Mouse (Mus musculus) T-helper 17 cell (primary cell): Measurements from ENCODE around the gene Chchd1.

Experiments used
- in situ Hi-C, 2 experiments: fragments of 300-600 bp; cut with MboI, MseI; formaldehyde crosslinking; loops; 1 replicate in 1 of 2; 2 replicates in 1 of 2; pipeline ENCODE4 v1.15.1; 2025; ENCODE audit warnings: high pct_unique_total_duplicates in 2 of 2

Chchd1 gene

GRCm38 (mm10) chr14:20702741-20703381, at the start of gene Chchd1:
Gene Chchd1, plus strand, starts transcription at chr14:20703006.
- in situ Hi-C loops: no loop called here

GRCm38 (mm10) chr14:20654690-20655421, 48.0 kb upstream of the Chchd1 start:
- in situ Hi-C loops: loop anchor here (5.0 kb wide), 2 partner anchors 78 to 253 kb away; no protein-coding TSS in a partner anchor

GRCm38 (mm10) chr14:20655731-20656130, 47.1 kb upstream of the Chchd1 start:
- in situ Hi-C loops: loop anchor here (5.0 kb wide), 1 partner anchor 78 kb away; no protein-coding TSS in a partner anchor

DNA sequence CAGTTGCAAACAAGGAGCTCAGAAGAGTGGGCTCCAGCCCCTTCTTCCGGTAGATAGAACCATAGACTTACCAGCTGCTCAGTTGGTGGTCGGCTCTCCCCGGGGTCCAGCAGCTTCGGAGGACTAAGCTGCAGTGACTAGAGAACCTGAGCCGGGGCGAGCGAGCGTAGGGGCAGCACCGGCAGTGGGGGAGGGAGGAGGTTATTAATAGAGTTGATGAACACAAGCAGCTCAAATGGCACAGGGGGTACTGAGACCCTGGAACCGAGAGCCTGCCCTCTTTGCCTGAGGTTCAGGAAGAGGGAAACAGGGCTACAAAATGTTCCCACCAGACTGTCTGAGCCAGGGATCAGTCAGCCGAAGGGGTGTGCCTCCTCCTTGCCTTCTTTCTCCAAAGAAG, 46.4 kb upstream of the Chchd1 start, which contains the start of gene Myoz1:
Gene Myoz1 (minus strand): TSS at position 180 of the 400 bp plus-strand sequence.
- in situ Hi-C loops: loop anchor here (5.0 kb wide), 1 partner anchor 79 kb away; no protein-coding TSS in a partner anchor

- in situ Hi-C loops: loop anchor here (5.0 kb wide), 1 partner anchor 81 kb away; no protein-coding TSS in a partner anchor
Measured at GRCm38 (mm10) chr14:20658326-20658725, 44.5 kb upstream of the Chchd1 start.

- in situ Hi-C loops: loop anchor here (5.0 kb wide), 1 partner anchor 82 kb away; no protein-coding TSS in a partner anchor
Measured at GRCm38 (mm10) chr14:20658902-20659301, 43.9 kb upstream of the Chchd1 start.

DNA sequence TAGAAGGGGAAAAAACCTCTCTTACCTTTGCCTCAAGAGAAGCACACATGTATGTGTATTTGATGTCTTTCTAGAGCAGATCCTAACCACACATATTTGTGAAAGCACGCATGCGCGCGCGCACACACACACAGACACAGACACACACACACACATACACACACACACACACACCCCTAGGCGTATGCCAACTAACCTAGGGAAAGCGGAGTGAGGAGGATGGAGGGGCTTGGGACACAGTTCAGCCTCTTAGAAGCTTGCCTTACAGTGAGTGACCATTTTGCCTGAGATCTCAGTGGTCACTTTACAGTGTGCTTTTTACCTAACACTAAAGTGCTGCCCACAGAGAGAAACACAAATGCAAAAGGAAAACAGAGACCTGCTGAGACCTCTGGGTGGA, 43.1 kb upstream of the Chchd1 start:
- in situ Hi-C loops: loop anchor here (5.0 kb wide), 1 partner anchor 82 kb away; no protein-coding TSS in a partner anchor

GRCm38 (mm10) chr14:20660827-20661660, 41.8 kb upstream of the Chchd1 start:
- in situ Hi-C loops: no loop called here

DNA sequence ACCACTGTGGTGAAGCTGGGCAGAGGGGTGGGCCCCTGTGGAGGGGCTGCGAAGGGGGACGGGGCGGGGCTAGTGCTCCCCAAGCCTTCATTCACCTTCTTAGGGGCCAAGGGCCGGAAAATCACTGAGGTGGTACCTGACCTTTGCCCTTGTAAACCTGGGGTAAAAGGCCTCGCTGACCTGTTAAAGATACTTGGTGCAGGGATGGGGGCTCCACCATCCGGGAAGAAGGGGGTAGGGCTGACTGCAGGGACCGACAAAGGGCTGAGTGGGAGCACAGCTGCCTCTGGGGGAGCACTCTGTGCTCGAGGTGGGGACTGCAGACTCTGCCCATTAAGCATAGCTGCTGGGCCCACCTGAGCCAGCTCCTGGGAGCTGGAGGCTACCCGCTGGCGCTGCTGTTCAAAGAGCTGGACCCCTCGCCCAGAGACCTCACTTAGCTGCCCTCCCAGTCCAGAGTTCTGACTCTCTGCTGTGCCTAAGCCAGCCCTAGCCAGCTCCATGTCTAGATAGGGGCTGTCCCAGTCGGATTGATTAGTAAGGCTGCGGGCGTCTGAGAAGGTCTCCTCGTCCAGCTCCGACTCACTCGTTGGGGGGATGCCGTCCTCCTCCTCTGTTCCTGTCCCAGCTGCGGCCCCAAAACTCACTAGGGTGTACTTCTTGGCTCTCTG, 41.0 kb upstream of the Chchd1 start:
- in situ Hi-C loops: no loop called here

DNA sequence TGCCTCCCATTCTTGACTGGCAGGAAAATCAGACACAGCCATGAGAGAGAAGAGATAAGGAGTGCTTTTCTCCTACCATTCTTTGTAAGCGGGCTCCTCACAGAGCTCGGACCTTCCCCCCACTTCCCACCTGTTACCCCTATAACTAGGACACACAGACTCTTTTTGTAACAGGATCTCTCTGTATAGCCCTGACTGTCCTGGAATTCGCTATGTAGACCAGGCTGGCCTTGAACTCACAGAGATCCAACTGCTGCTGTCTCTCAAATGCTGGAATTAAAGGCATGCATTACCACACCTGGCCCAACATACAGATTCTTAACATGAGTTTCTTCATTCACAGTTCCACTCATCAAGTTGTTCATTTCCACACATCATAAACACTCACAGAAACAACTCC, 40.1 kb upstream of the Chchd1 start:
- in situ Hi-C loops: no loop called here

DNA sequence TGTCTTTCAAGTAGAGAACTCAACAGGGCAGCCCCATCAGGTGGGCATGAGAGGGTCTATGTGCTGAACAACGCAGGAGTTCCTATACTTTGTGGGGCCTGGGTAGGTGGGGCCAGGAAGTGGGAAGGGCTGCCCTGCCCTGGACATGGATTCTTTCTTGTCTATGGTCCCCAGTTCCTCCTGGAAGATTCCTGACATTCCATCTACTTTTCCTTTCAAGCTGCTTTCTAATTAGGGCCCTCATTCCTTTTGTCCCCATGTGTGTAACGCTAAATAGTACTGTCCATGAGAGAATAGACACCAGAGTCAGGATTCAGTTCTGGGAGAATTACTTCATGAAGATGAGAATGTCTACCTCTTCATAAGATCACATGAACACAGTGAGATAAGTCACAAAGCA, 39.2 kb upstream of the Chchd1 start:
- in situ Hi-C loops: no loop called here

DNA sequence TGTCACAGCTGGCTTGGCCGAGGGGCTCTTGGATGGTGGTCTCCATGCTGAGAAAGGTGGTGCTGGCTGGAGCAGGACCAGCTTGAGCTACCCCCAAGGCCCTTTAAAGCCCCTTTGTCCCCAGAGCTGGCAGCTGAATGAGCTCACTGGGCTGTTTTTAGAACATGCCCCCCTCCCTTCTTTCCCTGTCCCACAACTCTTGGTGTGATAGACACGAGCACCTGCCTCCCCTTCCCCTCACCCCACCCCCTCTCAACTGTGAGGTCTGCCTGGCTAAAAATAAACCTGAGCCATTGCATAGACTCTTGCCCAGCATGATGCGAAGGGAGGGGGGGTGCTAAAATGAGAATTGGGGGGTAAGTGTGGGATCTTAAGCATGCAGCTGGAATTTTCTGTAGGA, 38.4 kb upstream of the Chchd1 start:
- in situ Hi-C loops: no loop called here

DNA sequence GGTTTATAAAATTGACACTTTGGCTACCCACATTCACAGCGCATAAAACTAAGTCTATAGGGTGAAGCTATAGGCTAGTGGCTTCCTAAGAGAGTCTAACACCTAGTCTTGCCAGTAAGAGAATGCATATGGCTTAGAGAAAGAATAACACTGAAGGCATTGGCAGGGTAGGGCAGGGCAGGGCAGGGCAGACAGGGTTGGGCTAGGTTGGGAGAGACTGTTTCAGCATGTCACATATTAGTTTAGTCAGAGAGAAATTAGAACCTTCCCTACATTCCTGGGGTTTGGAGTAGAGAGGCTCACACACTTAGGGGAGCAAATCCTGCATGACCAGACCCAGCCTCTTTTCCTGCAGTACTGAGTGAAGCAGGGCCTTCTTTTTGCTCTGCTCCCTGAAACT, 35.3 kb upstream of the Chchd1 start:
- in situ Hi-C loops: no loop called here

GRCm38 (mm10) chr14:20668154-20668810, 34.5 kb upstream of the Chchd1 start, which contains the start of gene Synpo2l:
Gene Synpo2l, minus strand, starts transcription at chr14:20668354.
- in situ Hi-C loops: no loop called here

GRCm38 (mm10) chr14:20672990-20673389, 29.8 kb upstream of the Chchd1 start:
- in situ Hi-C loops: no loop called here

DNA sequence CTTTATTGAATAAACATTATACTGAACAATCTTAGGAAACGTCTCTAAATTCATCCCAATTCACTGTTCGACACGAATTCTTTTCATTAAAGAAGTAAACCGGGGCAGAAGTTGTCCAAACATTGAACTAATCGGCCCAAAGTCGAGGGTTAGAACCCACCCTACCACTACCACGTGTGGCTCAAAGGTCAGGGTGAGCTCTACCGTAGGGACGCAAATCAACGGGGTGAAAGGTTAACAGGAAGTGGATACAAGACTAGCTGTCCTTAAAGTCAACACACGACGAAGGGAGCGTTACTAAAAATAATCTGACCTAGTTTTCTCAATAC, 29.1 kb upstream of the Chchd1 start:
- in situ Hi-C loops: no loop called here

DNA sequence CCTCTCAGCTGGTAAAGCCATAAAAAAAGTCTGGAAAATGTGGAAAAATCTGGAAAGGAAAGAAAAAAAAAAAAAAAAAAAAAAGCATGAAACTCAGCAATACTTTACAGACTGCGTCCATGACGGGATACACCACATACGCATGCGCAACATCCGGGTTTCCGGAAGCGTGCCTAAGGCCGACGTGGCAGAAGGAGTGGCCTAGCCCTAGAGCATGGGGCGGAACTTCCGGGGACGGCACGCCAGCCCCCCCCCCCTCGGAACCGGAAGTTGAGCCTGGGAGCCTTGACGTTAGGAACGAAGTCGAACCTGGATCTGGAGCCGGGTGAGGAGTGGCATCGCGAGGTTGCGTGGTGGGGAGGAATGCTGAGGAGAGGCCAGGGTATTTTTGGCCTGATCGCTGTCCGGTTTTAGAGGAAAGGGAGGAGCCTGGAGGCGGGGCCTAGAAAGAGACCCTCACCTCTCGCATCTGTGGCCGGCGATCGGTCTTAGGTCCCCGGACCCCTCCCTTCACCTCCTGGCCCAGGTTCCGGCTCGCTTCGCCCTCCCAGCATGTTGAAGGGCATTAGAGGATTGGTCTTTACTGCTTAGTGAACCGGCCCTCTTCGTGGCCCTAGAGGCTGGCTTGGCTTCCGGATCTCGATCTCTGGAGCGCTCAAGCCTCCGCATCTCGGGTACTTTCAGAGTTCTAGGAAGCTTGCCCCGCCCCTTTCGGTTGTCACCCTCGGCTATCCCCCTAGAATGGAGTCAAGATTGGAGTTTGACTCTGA, 28.6 kb upstream of the Chchd1 start, which contains the start of gene Sec24c:
Gene Sec24c (plus strand): TSS at position 245 of the 770 bp plus-strand sequence.
- in situ Hi-C loops: no loop called here

- in situ Hi-C loops: no loop called here
Measured at GRCm38 (mm10) chr14:20677906-20678305, 24.9 kb upstream of the Chchd1 start.

- in situ Hi-C loops: no loop called here
Measured at GRCm38 (mm10) chr14:20681742-20682141, 21.1 kb upstream of the Chchd1 start.

- in situ Hi-C loops: no loop called here
Measured at GRCm38 (mm10) chr14:20682498-20682897, 20.3 kb upstream of the Chchd1 start.
